Mouse (Mus musculus): ENCODE results near the gene Vti1a.

- TF ChIP-seq POLR2A (IDR thresholded peaks at IDR 0.05; ENCODE audit: insufficient read depth, low read depth, low read length): no peak
- no peak for TF ChIP-seq CTCF (IDR thresholded peaks at IDR 0.05; ENCODE audit: insufficient read depth, low read depth, low read length)
These were observed 49.3 kb upstream of the Vti1a start for GRCm38 (mm10) chr19:55266786-55267185.

Measured in olfactory bulb, adult 2 months (tissue).